Mouse (Mus musculus): Measurements from ENCODE around the gene Smarcb1. TPM values are rescaled to one million over a fixed set of nuclear protein-coding genes. Genes with fewer than 3 reads are reported as not detected.

The Smarcb1 gene
- polyA plus RNA-seq, 1 experiment from 2014 or later, result 109 TPM

DNA sequence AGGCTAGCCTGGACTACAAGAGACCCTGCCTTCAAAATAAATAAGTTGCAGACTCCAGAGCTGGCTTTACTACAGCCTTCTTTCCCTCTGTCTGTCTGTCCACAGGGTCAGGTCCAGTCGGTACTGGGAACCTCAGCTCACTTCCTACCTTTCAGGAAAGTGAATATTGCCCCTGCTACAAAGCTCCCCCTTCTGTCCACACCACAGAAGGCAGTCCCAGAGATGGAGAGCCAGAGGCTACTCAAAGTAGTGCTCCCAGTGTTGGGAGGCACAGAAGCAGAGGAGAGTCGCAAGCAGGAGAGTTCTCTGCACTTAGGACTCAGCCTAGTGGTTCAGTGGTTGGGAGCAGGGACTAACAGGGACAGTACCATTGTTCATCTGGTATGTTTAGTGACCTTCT is 2.9 kb upstream of the Smarcb1 start:
- no peak for TF ChIP-seq EP300 (IDR thresholded peaks at IDR 0.05)
- peak; percentile 60 for TF ChIP-seq CTCF (IDR thresholded peaks at IDR 0.05)
- WGBS, result 54% methylated on average over 2 of the region's 2 CpGs
- no peak for DNase-seq (ENCODE audit: low spot score)
- 0 out of 2 replicates have a peak, but pooled peaks cover 5% of the 10 kb centered on the region for H3K36me3 ChIP-seq (ENCODE audit: insufficient read depth, low read length)
- H3K4me1 ChIP-seq (ENCODE audit: insufficient read depth, low read depth, low read length), result peaks cover 12% of the 10 kb centered on the region; the same call in 1 of the 2 replicates
- no peak overlapping the region for H3K4me2 ChIP-seq (replicated peaks; ENCODE audit: low read depth, low read length)
- H3K9ac ChIP-seq (replicated peaks; ENCODE audit: low read depth), result no peak overlapping the region
- ATAC-seq, result no peak
- no peaks in the 10 kb centered on the region for H3K9me3 ChIP-seq (ENCODE audit: low read length)
- no peaks in the 10 kb centered on the region for H3K27me3 ChIP-seq (replicated peaks; ENCODE audit: insufficient read depth, low read length)
- no peak overlapping the region for H3K4me3 ChIP-seq (ENCODE audit: low read depth, low read length)
- H3K27ac ChIP-seq (ENCODE audit: low read length), result no peak overlapping the region

DNA sequence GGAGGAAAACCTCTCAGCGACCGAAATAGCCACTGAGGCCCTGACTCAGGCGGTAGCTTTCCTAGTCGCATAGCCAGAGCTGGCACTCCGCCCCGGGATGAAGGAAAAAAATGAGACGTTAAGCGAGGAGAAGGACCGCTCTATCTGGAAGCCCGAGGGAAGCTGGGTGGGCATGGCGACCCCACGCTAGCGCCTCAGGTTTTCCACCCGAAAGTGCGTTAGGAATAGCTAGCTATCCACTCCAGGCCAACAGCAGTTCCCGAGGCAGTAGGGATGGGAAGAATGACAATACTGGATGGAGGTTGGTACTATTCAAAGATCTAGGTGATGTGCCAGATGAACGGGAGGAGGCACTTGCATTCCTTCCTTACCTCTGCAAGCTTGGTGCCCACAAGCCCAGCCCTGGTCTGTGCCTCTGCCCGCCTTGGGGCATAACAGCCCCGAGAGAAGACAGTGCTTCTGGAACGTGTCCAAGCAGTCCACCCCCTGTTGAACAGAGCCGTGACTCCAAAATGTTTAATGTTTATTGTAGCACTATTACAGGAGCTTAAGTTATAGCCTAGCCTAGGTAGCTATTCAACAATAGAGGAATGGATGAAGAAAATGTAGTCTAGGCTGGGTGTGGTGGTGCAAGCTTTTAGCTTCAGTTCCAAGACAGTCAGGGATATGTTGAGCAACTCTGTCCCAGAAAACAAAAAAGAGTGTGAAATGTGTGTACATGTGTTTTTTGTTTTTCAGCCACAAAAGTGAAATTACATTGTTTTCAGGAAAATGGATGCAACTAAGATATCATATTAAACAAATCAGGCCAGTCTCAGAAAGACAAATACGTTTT is 526 bp upstream of the Smarcb1 start:
- H3K27me3 ChIP-seq (replicated peaks; ENCODE audit: insufficient read depth, low read length), result no peaks in the 10 kb centered on the region
- no peaks in the 10 kb centered on the region for H3K36me3 ChIP-seq (ENCODE audit: insufficient read depth, low read length)
- 3% methylated on average over 22 of the region's 22 CpGs for WGBS
- peaks cover 21% of the 10 kb centered on the region; the same call in 1 of the 2 replicates for H3K4me1 ChIP-seq (ENCODE audit: insufficient read depth, low read depth, low read length)
- peak; percentile 12; the same call in 1 of the 2 replicates for ATAC-seq
- H3K4me3 ChIP-seq (ENCODE audit: low read depth, low read length), result peak overlapping the region; percentile 98
- H3K27ac ChIP-seq (ENCODE audit: low read length), result peak overlapping the region; percentile 94
- peak; percentile 60 for DNase-seq (ENCODE audit: low spot score)
- H3K9me3 ChIP-seq (ENCODE audit: low read length), result no peaks in the 10 kb centered on the region
- peak overlapping the region; percentile 86 for H3K4me2 ChIP-seq (replicated peaks; ENCODE audit: low read depth, low read length)
- TF ChIP-seq EP300 (IDR thresholded peaks at IDR 0.05) (no peak), CTCF (IDR thresholded peaks at IDR 0.05) (no peak)
- peak overlapping the region; percentile 76 for H3K9ac ChIP-seq (replicated peaks; ENCODE audit: low read depth)

DNA sequence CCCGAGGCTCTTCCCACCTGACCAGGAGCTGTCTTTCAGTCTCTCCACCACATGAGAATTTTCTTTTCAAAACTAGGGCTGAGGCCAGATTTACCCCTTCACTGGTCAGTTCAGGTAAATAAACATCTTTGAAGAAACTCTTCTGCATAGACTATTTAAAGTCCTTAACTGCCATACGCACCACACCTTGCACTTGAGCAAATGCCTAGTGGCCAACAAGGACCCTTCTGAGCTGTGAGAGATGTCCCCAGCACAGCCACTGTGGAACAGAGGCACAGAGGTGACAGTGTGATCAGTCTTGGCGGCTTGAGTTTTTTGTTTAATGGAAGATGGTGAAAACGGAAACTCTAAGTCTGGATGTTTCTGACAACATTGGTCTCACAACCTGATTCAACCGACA is 2.4 kb downstream of the Smarcb1 start:
- peak; percentile 78 for DNase-seq (ENCODE audit: low spot score)
- Histone ChIP-seq H3K9ac (replicated peaks; ENCODE audit: low read depth) (no peak overlapping the region), H3K36me3 (ENCODE audit: insufficient read depth, low read length) (no peaks in the 10 kb centered on the region), H3K27me3 (replicated peaks; ENCODE audit: insufficient read depth, low read length) (no peaks in the 10 kb centered on the region), H3K27ac (ENCODE audit: low read length) (peak overlapping the region; percentile 43), H3K4me2 (replicated peaks; ENCODE audit: low read depth, low read length) (no peak overlapping the region), H3K4me1 (ENCODE audit: insufficient read depth, low read depth, low read length) (peaks cover 21% of the 10 kb centered on the region; the same call in 1 of the 2 replicates), H3K9me3 (ENCODE audit: low read length) (no peaks in the 10 kb centered on the region), H3K4me3 (ENCODE audit: low read depth, low read length) (no peak overlapping the region)
- 44% methylated on average over 5 of the region's 5 CpGs for WGBS
- TF ChIP-seq CTCF (IDR thresholded peaks at IDR 0.05) (no peak), EP300 (IDR thresholded peaks at IDR 0.05) (peak; percentile 85)
- peak; percentile 55 for ATAC-seq

DNA sequence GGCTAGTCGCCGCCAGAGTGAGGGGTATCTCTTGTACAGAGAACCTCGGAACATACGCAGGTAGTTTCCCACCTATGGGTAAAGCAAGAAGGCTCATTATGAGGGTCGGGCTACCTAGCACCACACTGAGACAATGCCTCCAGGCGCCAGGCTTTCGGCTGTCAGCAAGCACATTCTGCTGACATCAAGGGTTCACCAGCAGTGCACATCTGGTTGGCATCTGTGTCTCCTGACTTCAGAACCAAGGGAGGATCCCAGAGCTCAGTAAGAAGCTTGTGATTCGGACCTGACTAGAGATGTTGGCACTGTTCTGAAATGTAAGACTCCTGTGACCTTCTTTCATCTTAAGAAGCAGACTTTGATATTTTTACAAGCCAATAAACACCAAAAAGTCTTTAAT is 4.6 kb downstream of the Smarcb1 start:
- H3K27me3 ChIP-seq (replicated peaks; ENCODE audit: insufficient read depth, low read length), result no peaks in the 10 kb centered on the region
- no peak overlapping the region for H3K4me2 ChIP-seq (replicated peaks; ENCODE audit: low read depth, low read length)
- no peaks in the 10 kb centered on the region for H3K36me3 ChIP-seq (ENCODE audit: insufficient read depth, low read length)
- peaks cover 18% of the 10 kb centered on the region; the same call in 1 of the 2 replicates for H3K4me1 ChIP-seq (ENCODE audit: insufficient read depth, low read depth, low read length)
- DNase-seq (ENCODE audit: low spot score), result no peak
- no peak for ATAC-seq
- TF ChIP-seq EP300 (IDR thresholded peaks at IDR 0.05), result no peak
- no peak for TF ChIP-seq CTCF (IDR thresholded peaks at IDR 0.05)
- H3K4me3 ChIP-seq (ENCODE audit: low read depth, low read length), result no peak overlapping the region
- H3K9me3 ChIP-seq (ENCODE audit: low read length), result no peaks in the 10 kb centered on the region
- H3K9ac ChIP-seq (replicated peaks; ENCODE audit: low read depth), result no peak overlapping the region
- WGBS, result 84% methylated on average over 8 of the region's 8 CpGs
- no peak overlapping the region for H3K27ac ChIP-seq (ENCODE audit: low read length)

DNA sequence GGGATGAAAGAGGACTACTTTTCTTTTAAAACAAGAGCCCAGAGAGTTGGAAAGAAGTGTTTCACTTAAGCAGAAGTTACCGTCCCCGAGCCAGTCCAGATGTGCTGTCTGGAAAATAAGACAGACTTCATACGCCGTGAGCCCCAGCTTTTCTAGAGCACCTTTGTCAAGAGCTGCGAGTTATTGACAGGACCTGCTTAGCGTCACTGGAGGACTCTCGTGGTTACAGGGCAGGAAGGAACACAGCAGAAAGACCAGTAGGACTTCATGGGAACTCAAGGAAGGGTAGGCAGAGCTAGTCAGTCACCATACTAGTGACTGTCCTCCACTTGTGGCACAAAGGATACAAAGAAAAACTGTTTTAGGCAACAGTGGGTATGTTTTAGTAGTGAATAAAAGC is 5.9 kb downstream of the Smarcb1 start:
- ATAC-seq (no peak; the same call in 1 of the 2 replicates), DNase-seq (ENCODE audit: low spot score) (peak; percentile 43)
- no peak for TF ChIP-seq EP300 (IDR thresholded peaks at IDR 0.05)
- no peak for TF ChIP-seq CTCF (IDR thresholded peaks at IDR 0.05)
- WGBS, result 62% methylated on average over 7 of the region's 7 CpGs
- H3K27me3 ChIP-seq (replicated peaks; ENCODE audit: insufficient read depth, low read length), result no peaks in the 10 kb centered on the region
- H3K4me2 ChIP-seq (replicated peaks; ENCODE audit: low read depth, low read length), result no peak overlapping the region
- no peak overlapping the region for H3K4me3 ChIP-seq (ENCODE audit: low read depth, low read length)
- no peak overlapping the region for H3K9ac ChIP-seq (replicated peaks; ENCODE audit: low read depth)
- no peaks in the 10 kb centered on the region for H3K9me3 ChIP-seq (ENCODE audit: low read length)
- no peaks in the 10 kb centered on the region for H3K36me3 ChIP-seq (ENCODE audit: insufficient read depth, low read length)
- peaks cover 14% of the 10 kb centered on the region; the same call in 1 of the 2 replicates for H3K4me1 ChIP-seq (ENCODE audit: insufficient read depth, low read depth, low read length)
- peak overlapping the region; percentile 4 for H3K27ac ChIP-seq (ENCODE audit: low read length)

DNA sequence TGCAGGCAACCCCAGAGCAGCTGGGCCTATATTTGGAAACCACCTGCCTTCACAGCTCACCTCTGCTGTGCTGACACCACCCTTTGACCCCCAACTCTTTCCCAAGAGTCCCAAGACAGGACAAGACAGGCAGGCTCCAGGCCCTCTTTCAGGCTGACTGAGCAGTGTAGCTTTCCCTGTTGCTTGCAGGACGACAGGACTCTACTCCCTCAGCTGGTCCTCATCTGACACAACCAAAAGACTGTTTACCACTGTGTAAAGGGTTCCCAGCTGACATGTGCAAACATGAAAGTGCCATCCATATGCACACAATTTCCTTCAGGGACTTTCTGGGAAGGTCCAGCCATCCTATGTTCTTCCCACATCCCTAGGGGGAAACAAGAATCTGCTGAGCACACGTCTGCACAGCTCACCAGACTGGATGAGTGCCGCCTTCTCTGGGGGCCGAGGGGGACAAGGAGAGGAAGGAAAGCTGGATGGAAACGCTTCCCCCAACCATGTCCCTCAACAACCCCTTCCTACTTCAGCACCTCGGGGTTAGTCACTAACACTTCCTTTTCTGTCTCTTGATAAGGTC is 8.3 kb downstream of the Smarcb1 start:
- DNase-seq (ENCODE audit: low spot score), result no peak
- TF ChIP-seq EP300 (IDR thresholded peaks at IDR 0.05) (no peak), CTCF (IDR thresholded peaks at IDR 0.05) (no peak)
- peaks cover 4% of the 10 kb centered on the region for H3K36me3 ChIP-seq (ENCODE audit: insufficient read depth, low read length)
- H3K9me3 ChIP-seq (ENCODE audit: low read length), result no peaks in the 10 kb centered on the region
- H3K9ac ChIP-seq (replicated peaks; ENCODE audit: low read depth), result 0 out of 2 replicates have a peak overlapping the region, but pooled peaks have one; percentile 8
- H3K4me3 ChIP-seq (ENCODE audit: low read depth, low read length), result no peak overlapping the region
- H3K4me2 ChIP-seq (replicated peaks; ENCODE audit: low read depth, low read length), result no peak overlapping the region
- H3K27me3 ChIP-seq (replicated peaks; ENCODE audit: insufficient read depth, low read length), result no peaks in the 10 kb centered on the region
- WGBS, result 37% methylated on average over 6 of the region's 6 CpGs
- ATAC-seq, result peak; percentile 54
- peak overlapping the region; percentile 14; the same call in 1 of the 2 replicates for H3K27ac ChIP-seq (ENCODE audit: low read length)
- peaks cover 3% of the 10 kb centered on the region; the same call in 1 of the 2 replicates for H3K4me1 ChIP-seq (ENCODE audit: insufficient read depth, low read depth, low read length)
